Mouse (Mus musculus) T-helper 1 cell (primary cell): Measurements from ENCODE around the gene Ppp1r3g.
"Not testable (repeated sequence)": the region's sequence is repeated elsewhere in the genome, so short reads cannot be mapped to it uniquely, and the experiment has no call there.

Experiments
- in situ Hi-C: fragments of 300-600 bp; cut with MboI, MseI; formaldehyde crosslinking; loops from one replicate; pipeline ENCODE4 v1.15.1; 2025; ENCODE audit warnings: high pct_unique_total_duplicates

The Ppp1r3g gene

DNA sequence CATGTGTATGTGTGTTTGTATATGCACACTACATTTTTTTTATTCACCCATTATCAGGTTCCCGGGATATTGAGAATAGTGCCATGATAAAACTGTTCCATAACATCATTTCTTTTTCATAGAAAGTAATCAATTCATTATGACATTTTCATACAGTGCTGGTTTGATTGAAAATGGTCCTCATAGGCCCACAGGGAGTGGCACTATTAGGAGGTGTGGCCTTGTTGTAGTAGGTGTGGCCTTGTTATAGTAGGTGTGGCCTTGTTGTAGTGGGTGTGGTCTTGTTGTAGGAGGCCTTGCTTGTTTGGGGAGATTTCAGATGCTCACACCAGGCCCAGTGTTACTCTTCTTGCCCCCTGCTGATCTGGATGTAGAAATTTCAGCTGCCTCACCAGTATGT is at the start of gene Ppp1r3g:
Gene Ppp1r3g (plus strand): TSS at position 301 of the 400 bp plus-strand sequence.
- in situ Hi-C loops = no loop called here

DNA sequence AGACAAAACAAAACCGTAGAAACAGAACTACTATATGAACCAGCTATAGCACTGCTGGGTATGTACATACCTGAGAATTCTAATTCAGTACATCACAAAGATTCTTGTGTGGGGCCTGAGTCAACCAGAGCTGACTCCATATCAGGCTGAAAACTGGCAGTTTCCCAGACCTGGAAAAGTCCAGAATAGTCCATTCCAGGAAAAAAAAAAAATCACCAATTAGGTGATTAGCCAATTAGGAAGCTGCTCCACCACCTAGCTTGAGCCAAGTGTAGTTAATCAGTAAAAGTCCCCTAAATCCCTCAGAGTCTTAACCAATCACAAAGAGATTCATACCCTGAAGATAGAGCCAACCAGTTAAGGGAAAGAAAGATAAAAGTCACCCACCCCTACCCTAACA is 47.2 kb upstream of the Ppp1r3g start:
- in situ Hi-C loops = no loop called here

- in situ Hi-C loops = no loop called here
Observed at GRCm38 (mm10) chr13:35937991-35938390, 20.6 kb upstream of the Ppp1r3g start.

DNA sequence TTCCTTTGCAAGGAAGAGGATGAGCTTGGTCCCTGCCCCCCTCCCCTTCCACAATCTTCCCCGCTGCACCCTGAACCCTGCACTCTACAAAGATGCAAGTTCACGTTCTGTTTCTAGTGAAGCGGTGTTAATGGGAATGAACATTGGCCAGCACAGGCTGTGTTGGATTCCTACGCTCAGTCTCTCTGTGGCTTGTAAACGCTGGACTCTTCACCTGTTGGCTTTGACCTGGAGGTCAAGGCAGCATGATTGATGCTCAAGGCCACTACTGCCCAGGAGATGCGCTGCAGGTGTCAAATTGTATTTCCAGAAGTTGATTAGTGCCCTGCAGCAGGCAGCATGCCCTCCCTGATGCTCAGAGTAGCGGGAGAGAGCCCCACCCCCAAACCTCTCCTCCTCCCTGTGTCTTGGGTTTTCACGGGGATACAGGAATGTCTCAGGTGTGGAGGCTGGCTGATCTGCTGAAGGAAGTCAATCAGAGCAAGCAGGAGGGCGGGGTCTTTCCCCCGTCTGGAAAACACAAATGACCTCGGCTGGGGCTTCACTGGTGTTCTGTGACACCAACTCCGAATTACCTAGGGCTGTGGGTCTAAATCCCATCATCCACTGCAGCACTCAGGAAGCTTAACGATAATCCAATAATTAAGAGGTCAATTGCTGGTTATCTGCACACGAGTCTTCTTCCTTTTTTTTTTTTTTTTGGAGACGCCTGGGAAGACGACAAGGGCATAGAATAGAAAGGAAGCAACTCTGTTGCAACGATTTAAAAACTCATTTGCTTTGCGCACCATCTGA is 18.6 kb upstream of the Ppp1r3g start:
- in situ Hi-C loops = loop anchor here (5.0 to 10.0 kb wide), 2 partner anchors 53 to 865 kb away; no protein-coding TSS in a partner anchor

- in situ Hi-C loops = loop anchor here (5.0 to 10.0 kb wide), 2 partner anchors 54 to 866 kb away; no protein-coding TSS in a partner anchor
Observed at GRCm38 (mm10) chr13:35940934-35941333, 17.7 kb upstream of the Ppp1r3g start.

DNA sequence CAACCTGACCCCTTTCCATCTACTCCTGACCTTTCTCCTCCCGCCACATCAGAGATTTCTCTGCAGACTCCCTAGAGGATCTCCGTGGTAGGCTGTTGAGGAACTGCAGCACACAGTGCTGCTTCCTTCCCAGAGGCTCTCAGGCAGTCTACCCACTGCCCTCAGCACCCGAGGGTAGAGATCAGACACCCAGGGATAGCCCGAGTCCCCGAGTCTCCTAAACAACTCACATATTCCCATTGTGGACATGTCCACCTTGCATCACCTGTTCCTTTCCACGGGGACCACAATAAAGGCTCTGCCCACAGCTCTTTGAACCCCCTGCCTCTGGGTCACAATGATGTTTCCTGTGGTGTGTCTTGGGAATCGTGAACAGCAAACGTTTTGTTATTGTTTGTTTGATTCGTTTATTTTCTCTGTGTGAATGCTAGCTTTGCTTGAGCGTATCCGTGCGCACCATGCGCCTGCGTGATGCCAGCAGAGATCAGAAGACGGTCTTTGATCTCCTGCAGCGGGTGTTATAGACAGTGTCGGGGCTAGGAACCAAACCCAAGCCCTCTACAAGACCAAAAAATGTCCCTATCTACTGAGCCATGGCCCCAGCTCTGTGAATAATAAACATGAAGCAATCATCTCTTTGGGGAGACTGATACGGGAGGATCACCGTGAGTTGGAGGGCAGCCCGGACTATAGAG is 11.8 kb upstream of the Ppp1r3g start:
- in situ Hi-C loops = loop anchor here (10.0 kb wide), 1 partner anchor 872 kb away; no protein-coding TSS in a partner anchor

GRCm38 (mm10) chr13:35947354-35948000 is 11.2 kb upstream of the Ppp1r3g start:
- in situ Hi-C loops = loop anchor here (10.0 kb wide), 1 partner anchor 873 kb away; no protein-coding TSS in a partner anchor

GRCm38 (mm10) chr13:35949814-35950455 is 8.7 kb upstream of the Ppp1r3g start:
- in situ Hi-C loops = loop anchor here (10.0 kb wide), 1 partner anchor 875 kb away; no protein-coding TSS in a partner anchor

GRCm38 (mm10) chr13:35959391-35960067 is 890 bp downstream of the Ppp1r3g start:
- in situ Hi-C loops = loop anchor here (10.0 kb wide), 1 partner anchor 775 kb away; no protein-coding TSS in a partner anchor

DNA sequence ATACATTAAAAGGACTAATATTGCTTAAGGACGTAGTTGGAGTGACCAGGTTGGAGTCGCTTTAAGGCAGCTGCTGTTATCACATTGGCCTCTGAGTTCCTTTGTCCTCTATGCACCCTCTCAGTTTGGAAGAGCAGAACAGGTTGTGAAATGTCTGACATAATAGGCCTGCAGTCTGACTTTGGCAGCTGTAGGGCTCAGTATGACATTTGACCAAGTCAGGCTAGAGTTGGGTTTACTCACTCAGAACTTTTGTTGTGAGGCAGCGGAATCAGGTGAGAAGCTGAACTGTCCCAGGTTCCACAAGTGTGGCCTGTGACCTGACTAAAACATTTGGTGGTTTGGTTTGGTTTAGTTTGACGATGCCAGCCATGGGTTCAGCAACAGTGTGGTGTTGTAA is 4.9 kb downstream of the Ppp1r3g start:
- in situ Hi-C loops = loop anchor here (10.0 kb wide), 1 partner anchor 779 kb away; no protein-coding TSS in a partner anchor

DNA sequence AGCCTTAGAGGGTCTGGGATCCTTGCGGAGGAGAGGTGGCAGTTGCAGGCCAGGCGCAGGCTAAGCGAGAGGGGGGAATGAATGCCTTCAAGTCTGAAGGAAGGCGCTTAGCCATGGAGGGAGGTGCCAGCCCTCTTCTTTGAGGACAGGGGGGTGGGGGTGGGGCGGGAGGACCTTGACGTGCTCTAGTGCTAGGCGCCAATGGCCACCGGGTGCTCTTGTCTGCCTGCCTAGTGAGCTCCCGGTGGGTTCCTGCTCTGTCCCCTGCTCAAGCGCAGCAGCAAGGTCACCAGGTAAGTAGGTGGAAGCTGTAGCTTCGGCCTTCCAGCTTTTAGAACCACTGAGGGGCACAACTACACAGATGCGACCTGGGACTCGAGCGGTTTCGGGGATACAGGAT is 9.1 kb downstream of the Ppp1r3g start:
- in situ Hi-C loops = loop anchor here (10.0 kb wide), 1 partner anchor 783 kb away; no protein-coding TSS in a partner anchor

- in situ Hi-C loops = loop anchor here (10.0 kb wide), 1 partner anchor 783 kb away; no protein-coding TSS in a partner anchor
Observed at GRCm38 (mm10) chr13:35968131-35968718, 9.6 kb downstream of the Ppp1r3g start.

- in situ Hi-C loops = loop anchor here (10.0 kb wide), 1 partner anchor 784 kb away; no protein-coding TSS in a partner anchor
Observed at GRCm38 (mm10) chr13:35968719-35969430, 10.2 kb downstream of the Ppp1r3g start.

DNA sequence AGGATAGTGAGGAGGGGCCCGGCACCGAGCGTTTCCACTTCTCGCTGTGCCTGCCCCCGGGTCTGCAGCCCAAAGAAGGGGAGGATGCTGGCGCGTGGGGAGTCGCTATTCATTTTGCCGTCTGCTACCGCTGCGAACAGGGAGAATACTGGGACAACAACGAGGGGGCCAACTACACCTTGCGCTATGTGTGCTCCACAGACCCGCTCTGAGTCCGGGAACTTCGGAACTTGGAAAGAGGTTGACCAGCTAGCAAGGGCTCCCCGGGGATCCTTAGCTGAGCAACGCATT is 10.7 kb downstream of the Ppp1r3g start:
- in situ Hi-C loops = loop anchor here (10.0 kb wide), 1 partner anchor 785 kb away; no protein-coding TSS in a partner anchor

- in situ Hi-C loops = loop anchor here (10.0 kb wide), 1 partner anchor 785 kb away; no protein-coding TSS in a partner anchor
Observed at GRCm38 (mm10) chr13:35969829-35970228, 11.2 kb downstream of the Ppp1r3g start.

GRCm38 (mm10) chr13:35976912-35977311 is 18.3 kb downstream of the Ppp1r3g start:
- in situ Hi-C loops = no loop called here

DNA sequence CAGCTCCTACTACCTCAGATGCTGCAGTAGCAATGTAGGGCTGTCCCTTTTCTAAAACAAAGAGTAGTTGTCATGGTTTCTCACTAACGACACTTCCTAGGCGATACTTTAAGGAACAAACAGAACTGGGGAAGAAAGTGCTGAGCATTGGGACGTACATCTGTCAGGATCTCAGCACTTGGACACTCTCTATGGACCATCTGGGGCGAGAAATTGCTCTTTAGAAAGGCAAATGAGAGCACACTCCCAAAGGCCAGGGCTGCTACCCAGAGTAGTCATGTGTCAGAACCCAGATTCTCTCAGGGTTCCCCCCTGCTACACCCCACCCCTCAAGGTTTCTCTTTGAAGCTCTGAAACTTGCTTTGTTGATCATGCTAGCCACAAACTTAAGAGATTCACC is 21.8 kb downstream of the Ppp1r3g start:
- in situ Hi-C loops = no loop called here

DNA sequence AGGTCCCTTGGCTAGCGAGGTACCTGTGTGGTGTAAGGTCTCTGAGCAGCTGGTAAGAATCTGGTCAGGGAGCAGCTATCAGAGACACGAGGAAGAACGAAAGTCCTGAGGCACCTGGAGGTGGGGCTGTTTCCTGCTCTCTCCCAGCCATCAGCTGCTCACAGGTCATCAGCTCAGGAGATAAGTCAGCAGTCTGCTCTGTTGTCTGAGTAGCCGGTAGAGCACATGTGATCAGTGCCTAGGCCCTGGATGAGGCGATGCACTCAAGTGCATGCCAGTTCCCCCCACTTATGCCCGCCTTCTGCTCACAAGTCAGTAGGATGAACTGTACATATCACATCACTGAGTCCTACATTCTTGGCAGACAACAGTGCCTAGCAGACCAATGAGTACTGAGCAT is 24.3 kb downstream of the Ppp1r3g start:
- in situ Hi-C loops = no loop called here

- in situ Hi-C loops = no loop called here
Observed at GRCm38 (mm10) chr13:35989329-35989728, 30.7 kb downstream of the Ppp1r3g start.

DNA sequence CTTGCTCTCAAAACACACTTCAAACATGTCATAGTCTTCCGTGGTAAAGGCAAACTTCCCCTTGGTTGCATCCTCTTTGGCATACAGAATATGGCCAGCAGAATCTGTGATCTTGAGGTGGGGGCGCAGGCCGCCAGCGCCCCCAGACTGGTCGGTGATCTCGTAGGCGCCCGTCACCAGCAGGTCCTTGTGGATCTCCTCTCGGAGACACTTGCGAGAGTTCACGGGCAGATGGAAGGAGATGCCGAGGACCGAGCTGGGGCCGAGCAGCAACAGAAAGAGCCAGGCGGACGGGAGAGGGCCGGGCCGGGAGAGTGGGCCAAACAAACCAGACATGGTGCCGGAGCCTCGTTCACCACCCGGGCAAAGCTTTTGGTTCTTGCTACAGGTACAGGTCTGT is 32.5 kb downstream of the Ppp1r3g start:
- in situ Hi-C loops = not testable (repeated sequence)
